Mouse (Mus musculus): ENCODE results near the gene Smarca2.
"Not testable (repeated sequence)": the region's sequence is repeated elsewhere in the genome, so short reads cannot be mapped to it uniquely, and the experiment has no call there.

Smarca2 gene

GRCm38 (mm10) chr19:26617287-26617686, 12.4 kb downstream of the Smarca2 start:
- no peak for DNase-seq

DNA sequence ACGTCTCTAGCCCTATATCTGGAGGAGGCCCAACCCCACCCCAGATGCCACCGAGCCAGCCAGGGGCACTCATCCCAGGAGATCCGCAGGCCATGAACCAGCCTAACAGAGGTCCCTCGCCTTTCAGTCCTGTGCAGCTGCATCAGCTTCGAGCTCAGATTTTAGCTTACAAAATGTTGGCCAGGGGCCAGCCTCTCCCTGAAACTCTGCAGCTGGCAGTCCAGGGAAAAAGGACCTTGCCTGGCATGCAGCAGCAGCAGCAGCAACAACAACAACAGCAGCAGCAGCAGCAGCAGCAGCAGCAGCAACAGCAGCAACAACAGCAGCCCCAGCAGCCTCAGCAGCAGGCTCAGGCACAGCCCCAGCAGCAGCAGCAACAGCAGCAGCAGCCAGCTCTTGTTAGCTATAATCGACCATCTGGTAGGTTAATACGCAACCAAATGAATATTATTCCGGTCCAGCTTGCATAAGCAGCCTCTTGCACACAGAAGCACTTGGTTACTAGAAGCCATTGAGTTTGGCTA, 25.9 kb downstream of the Smarca2 start:
- no peak for DNase-seq

- no peak for DNase-seq
Observed at GRCm38 (mm10) chr19:26632228-26632627, 27.4 kb downstream of the Smarca2 start.

DNA sequence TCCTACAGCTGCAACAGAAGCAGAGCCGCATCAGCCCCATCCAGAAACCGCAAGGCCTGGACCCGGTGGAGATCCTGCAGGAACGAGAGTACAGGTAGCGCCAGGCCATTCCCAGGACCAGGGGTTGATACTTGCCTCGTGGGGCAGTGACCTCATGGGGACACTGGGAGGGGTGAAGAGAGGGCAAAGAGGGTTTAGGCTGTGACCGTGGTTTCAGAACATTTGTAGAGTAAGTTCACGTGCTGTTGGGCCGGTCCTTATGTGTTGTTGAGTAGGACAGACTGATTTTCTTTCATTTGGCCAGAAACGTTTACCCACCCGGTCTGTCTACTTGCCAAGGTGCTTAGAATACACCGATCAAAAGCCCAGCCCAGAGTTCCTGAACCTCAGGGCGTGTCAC, 35.7 kb downstream of the Smarca2 start:
- no peak for DNase-seq

GRCm38 (mm10) chr19:26641269-26641668, 36.4 kb downstream of the Smarca2 start:
- no peak for DNase-seq

DNA sequence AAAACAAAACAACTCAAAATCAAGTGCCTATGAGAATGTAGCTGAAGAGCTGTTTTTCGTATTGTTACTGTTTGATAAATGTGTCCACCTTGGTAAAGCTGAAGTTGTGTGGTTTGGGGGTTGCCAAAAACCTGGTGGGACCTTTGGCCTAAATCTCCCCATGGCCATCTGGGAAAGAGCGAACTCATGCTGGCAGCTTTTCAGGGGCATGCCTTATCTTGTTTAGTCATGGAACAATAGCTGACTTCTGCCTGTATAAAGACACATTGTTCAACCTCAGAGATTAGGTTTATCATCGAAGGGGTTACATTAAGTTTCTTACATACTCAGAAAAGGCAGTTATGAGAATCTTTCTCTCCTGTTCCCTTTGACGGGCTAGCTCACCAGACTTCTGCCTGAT, 38.2 kb downstream of the Smarca2 start:
- DNase-seq, result no peak

DNA sequence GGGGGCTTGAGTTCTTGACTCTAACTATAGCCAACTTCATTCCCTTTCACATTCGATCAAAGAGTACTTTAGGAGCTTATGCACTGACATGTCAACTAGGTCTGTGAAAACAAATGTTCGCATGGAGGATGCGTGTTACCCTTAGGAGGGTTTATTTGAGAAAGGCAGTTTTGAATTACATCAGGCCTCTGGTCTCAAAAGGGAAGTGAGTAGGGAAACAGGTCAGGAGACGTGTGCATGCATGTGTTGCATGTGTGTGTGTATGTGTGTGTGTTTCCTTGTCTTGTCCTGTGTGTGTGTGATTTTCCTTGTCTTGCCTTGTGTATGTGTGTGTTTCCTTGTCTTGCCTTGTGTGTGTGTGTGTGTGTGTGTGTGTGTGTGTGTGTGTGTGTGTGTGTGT, 39.1 kb downstream of the Smarca2 start:
- DNase-seq, result no peak

DNA sequence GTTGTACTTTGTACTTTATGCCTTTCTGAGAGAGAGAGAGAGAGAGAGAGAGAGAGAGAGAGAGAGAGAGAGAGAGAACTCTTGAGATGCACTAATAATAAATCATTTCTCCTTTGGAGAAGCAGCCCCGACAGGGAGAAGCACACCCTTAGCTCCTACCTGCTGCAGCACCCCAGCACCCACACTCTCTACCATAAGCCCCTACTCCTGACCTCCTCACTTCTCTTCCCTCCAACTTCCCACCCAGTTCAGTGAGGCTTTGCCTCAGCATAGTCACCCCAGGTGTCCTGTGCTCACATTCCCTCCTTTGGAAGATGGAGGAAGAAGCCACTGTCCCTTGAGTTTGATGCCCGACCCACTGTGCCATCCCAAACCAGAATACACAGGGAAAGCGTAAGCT, 40.2 kb downstream of the Smarca2 start:
- no peak for DNase-seq

DNA sequence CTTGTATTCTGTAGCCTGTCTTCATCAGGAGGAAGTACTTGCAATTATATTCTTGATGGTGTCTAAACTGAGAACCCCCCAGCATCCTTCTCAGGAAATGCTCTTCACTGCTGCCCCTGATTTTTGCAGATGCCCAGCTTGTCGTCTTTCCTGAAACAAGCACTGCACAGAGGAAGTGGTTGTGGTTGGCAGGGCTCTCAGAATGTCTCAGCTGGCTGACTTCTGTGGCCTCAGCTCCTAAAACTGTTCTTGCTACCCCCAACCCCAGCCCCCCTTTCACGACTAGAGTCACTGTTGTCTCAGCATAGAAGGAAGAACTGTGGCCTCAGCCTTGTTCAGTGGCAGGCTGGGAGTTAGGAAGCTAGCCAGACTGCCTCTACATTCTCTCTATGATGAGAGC, 41.3 kb downstream of the Smarca2 start:
- no peak for DNase-seq

- DNase-seq, result no peak
Observed at GRCm38 (mm10) chr19:26650585-26651273, 45.9 kb downstream of the Smarca2 start.

DNA sequence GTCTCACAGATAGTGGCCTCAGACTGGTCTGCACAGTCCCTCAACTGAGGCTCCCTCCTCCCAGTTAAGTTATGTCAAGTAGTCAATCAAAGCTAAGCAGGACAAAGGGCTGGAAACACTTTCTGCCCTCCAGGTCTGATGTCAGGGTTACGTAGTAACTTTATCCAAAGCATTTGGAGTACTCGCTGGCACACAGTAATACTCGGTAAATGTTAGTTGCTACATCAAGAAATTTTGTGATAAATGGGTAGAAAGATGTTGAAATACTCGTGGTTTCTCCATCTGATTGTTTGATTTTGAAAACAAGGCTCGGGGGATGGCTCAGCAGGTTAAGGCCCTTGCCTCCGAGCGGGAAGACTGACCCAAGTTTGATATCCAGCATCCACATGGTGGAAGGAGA, 53.5 kb downstream of the Smarca2 start:
- DNase-seq, result no peak

DNA sequence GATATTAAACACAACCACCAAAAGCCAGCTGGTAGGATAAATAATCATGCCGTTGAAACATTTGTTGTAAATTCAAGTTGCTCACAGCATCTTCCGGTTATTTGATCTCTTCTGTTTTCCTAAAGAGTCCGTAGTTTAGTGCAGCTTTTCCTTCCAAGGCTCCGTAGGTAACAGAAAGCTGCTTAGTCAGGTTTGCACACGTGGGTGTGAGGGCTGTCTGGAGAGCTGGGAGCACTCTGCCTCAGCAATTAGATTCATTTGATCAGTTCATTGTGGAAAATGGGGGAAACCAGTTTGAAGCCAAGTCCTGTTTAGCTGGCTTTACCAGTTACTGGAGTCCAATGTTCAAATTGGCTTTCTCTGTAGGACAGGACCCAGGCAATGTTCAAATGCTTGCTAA, 55.1 kb downstream of the Smarca2 start:
- DNase-seq, result no peak

DNA sequence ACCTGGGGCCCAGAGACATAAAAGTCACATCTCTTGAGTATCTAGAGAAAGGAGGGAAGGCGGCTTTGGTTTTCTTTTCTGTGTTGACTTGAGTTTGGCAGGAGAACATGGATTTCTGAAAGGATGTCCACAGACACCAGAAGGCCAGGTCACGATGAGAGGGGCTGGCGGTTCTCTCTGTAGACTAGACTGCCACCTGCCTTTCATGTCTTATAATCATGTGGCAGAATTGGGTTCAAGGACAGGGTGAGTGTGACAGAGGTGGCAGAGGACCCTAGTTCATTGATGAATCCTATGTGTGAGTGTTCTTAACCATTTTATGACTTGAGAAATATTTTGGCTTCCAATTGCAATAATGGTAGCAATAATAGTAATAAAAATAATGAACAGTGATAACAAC, 56.3 kb downstream of the Smarca2 start:
- no peak for DNase-seq

DNA sequence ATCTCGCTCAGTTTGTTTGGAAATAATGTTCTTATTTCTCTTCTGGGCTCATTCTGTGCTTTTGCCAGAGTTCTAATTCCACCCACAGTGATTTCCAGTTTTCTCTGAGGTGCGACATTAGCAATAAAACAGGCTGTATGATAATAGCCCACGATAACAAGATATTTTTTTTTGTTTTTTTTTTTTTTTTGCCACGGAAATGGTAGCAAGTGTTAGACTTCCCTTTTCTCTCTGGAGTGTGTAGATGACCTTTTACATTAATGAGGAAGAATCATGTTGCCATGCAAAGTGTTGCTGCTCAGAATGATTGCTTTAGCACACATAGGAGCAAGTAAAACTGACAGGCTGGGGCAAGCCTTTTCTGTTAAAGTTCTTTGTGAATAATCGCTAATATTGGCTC, 61.5 kb downstream of the Smarca2 start:
- DNase-seq, result no peak

- DNase-seq, result no peak
Observed at GRCm38 (mm10) chr19:26670089-26670488, 65.2 kb downstream of the Smarca2 start.

DNA sequence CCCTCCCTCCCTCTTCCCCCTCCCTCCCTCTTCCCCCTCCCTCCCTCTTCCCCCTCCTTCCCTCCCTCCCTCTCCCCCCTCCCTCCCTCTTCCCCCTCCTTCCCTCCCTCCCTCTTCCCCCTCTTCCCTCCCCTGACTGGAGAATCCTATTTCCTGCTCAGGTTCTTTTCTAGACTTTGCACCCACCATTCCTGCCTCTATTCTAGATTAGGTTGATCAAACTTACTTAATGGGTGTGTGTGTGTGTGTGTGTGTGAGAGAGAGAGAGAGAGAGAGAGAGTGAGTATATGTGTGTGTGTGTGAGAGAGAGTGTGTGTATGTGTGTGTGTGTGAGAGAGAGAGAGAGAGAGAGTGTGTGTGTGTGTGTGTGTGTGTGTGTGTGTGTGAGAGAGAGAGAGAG, 66.6 kb downstream of the Smarca2 start:
- not testable (repeated sequence) for DNase-seq

DNA sequence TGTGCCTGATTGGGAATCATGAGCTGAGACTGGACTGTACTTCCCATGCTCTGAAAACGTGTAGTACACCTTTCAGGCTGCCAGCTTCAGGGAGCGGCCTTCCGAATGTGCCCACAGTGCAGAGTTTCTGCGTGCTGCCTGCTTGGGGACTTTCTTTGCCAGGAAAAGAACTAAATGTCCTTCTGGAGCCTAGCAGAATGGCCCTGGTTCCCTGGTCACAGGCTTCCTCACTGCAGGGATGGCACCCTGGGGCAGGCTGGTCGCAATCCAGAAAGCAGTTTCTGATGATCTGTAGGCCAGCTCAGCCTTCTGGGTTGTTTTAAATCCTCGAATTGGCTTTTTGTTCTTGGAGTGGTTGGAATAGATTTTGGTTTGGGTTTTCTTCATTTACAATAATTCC, 71.1 kb downstream of the Smarca2 start:
- DNase-seq, result no peak

DNA sequence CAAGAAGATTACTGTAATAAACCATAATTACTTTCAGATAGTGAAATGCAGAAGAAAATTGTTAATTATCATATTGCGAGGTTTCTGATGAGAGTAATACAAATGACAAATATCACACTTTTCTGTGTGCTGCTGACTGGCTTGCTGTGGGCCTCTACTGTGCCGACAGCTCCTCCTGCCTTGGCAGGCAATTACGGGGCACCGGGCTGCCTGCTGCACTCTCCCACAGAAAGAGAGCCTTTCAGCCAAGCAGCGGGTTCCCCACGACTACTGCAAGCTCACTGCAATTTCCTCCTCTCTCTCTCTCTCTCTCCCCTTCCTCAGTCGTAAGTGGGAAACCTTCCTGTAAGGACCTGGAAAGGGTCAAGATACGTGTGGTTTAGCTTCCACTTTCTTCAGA, 73.7 kb downstream of the Smarca2 start:
- no peak for DNase-seq

GRCm38 (mm10) chr19:26679674-26680073, 74.8 kb downstream of the Smarca2 start:
- no peak for DNase-seq

DNA sequence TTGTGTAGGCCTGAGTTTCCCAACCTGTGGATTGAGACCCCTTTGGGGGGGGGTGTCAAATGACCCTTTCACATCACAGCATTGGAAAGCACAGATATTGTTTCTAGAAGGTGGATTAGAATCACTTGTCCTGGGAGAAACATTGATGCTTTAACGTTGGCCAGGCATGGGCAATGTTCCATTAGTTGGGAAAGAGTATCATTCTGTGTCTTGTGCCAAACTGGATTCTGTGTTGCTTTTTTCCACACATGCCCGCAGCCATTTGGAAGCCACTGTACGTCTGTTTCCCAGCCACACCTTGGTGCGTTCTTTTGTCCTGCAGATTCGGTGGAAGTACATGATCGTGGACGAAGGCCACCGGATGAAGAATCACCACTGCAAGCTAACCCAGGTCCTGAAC, 76.7 kb downstream of the Smarca2 start:
- no peak for DNase-seq

DNA sequence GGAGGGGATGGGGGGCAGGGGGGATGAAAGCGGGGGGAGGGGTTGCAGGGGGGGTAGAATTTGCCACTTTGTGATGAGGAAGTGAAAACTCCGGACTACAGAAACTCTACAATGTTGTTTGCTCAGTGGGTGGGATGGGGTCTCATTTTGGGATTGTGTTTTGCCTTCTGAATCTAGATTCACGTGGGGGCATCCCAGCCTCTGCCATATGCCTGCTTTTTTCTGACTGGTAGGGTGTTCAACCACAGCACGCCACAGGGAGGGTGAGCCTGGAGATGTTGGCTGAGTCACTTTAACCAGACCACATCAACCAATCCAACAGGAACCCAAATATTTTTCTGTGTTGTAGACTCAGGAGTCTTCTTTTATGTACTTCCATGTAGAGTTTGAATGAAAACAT, 77.3 kb downstream of the Smarca2 start:
- DNase-seq, result no peak

DNA sequence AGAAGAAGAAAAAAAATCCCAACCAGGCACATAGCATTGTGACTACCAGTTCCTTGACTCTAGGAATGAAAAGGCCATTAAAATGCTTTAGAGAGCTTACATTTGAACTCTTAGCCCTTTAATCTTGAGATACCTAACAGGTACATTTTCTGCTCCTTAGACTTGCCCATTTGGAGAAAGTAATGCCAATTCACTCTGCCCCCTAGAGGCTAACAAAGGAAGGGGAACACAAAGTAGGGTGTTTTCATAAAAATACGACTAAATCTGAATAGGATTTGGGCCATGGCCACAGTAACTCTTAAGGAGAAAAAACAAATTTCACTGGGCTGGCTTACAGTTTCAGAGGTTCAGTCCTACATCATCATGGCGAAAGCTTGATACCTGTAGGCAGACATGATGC, 77.9 kb downstream of the Smarca2 start:
- no peak for DNase-seq

GRCm38 (mm10) chr19:26683731-26684130, 78.9 kb downstream of the Smarca2 start:
- no peak for DNase-seq

DNA sequence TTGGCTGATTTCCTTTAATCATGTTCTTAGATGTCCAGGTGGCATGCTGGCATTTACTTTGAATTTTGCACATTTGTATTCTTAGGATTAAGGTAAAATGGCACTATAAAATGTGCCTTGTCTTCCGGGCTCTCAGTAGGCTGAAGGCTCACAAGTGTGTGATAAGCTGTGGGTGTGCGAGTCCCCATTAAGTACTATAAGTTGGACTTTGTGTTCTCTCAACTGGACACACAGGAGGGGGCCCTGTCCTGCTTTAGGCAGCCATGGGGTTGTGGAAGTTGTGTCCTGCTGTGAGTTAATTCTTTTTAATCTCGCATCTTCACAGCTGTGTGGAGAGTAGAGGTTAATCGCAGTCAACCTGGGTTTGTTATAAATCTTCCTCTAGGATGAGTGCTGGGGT, 85.7 kb downstream of the Smarca2 start:
- DNase-seq, result no peak

- no peak for DNase-seq
Observed at GRCm38 (mm10) chr19:26697107-26697506, 92.3 kb downstream of the Smarca2 start.

Data from embryo, embryonic 11 days (tissue).